Mouse (Mus musculus): ENCODE data around the gene Odam.

GRCm38 (mm10) chr5:87931603-87932002, 46.8 kb downstream of the Odam start:
- no peak for TF ChIP-seq CTCF (IDR thresholded peaks at IDR 0.05; ENCODE audit: insufficient read depth, low read length)
- TF ChIP-seq POLR2A (IDR thresholded peaks at IDR 0.05; ENCODE audit: borderline replicate concordance, extremely low read depth, low read depth, low read length), result no peak
